Mouse (Mus musculus) cerebellum, adult 8-10 months (tissue): ENCODE measurements around the gene Bsdc1.
A peak's percentile ranks its signal among the peaks of the same experiment; 100 is the strongest.

Experiments used
- DNase-seq: peaks from one replicate; pipeline ENCODE4 v3.0.0; 2022

Gene Bsdc1

DNA sequence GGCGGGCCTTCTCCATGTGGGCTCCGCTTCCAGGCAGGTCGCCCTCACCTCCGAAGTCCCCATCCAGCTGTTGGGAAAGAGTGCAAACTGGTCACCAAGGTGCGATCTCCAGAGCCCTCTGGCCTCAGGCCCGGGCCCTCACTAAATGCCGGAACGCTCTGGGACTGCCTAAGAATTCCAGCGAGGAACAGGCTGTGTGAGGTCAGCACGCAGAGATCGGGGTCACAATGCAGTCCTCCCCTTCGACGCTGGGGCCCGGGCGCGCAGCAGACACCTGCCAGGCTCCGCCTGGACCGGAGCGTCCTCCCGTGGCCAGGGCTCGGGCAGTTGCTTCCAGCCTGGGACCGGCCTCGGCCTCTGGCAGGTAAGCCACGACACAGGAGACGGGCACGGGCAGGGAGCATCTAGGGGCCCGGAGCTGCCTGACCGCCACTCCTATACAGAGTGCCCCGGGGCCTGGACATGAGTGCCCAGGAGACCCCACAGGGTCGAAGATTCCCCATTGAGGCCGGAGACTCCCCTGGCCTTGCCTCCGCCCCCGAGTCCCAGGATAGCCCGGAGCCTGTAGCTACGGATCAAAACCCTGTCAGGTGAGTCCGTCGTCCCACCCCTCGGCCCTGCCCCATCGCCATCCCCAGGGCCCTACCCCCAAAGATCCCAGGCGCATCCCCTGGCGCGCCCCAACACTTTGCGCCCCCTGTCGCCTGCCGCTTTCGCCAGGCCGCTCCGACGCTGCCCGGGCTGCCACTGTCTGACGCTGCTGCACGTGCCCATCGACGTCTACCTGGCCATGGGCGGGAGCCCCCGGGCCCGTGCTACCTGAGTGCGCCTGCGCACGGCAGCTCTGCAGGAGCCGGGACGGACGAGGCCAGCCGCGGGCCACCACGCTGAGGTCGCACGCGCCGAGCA is 29.8 kb downstream of the Bsdc1 start, which contains the start of the genes Tssk3 and Fam229a:
Gene Tssk3 (minus strand): TSS at position 51 of the 909 bp plus-strand sequence.
Gene Fam229a (plus strand): TSS at position 219 of the 909 bp plus-strand sequence.
- DNase-seq: peak; percentile 49

DNA sequence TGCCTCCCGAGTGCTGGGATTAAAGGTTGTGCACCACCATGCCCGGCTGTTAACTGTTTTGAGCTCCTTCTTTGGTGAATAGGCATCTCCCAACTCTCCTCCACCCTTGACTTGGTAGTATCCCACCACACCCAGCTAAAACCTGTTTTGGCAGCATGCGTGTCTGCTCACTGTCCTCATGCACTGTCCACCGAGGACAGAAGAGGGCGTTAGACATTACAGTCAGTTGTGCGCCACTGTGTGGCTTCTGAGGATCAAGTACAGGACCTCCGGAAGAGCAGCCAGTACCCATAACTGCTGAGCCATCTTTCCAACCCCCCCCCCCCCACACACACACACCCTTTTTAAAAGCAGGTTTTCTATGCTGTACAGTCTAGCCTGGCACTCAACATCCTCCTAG is 33.3 kb downstream of the Bsdc1 start:
- no peak for DNase-seq

DNA sequence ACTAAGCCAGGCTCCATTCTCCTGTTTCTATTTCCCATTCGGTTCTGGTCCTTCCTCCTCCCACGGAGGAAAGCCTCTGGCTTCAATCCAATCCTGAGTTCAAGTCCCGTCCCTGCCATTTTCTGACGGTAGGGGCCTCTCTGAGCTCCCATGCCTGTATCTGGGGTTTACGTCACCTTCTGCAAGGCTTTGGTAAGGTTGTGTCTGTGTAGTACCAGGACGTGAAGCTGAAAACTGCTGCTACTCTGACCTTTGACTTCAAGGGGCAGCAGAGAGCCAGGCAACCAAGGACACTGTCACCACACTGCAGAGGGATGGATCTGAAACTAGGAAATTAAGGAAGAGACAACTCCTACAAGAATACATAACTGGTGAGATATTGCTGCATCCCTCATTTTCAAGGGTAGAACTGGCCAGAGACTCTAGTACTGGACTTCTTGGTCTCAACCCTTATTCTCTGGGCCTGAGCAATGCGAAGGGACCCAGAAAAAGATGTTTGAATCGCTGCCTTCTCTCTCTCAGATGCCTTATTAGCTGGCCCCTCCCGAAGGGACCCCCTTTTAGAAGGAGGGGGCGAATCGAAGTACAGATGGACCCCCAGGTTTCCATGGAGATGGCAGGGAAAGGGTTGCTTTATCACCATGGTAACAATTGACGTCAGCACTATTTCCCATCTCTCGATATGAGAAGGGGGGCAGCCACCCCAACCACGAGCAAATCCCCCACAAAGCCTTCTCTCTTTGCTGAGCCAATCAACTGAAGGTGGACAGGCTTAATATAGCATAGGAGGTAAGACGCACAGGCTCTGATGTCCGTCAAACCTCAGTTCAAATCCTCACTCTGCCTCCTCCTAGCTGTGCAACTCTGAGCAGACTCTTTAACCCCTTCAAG is 34.5 kb downstream of the Bsdc1 start:
- DNase-seq: no peak

DNA sequence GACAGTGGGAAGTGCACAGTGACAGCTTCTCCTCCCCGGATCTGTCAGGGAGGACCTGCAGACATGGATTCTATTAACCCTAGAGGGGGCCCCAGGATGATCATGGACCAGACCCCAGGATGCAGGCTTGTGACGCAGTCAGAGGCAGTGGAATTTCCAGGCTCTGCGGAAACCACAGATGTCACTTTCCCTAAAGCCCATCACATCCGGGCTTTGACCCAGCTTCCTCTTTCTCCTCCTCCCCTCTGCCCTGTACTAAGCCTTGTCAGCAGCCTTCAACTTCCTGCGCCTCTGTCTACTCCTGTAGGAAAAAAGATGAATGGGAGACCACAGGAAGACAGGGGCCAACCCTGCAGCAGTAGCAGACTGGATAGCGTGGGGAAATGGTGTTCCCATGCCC is 35.2 kb downstream of the Bsdc1 start:
- DNase-seq: no peak

DNA sequence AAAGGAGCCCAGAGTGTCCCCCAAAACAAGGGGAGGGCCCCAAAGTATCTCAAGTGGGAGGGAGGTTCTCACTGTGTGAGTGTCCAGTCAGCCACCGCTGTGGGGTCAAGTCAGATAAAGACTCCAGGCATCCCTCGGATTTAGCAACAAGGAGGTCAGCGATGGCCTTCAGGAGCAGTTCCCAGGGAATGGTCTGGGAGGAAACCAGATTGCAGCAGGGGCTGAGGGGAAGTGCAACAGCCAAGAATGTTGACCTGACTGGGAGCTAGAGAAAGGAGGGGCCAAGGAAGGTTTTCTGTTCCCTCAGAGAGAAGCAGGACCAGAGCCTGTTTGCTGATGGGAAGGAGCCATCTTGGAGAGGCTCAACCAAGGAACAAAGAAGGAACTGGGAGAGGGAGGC is 37.6 kb downstream of the Bsdc1 start:
- no peak for DNase-seq

DNA sequence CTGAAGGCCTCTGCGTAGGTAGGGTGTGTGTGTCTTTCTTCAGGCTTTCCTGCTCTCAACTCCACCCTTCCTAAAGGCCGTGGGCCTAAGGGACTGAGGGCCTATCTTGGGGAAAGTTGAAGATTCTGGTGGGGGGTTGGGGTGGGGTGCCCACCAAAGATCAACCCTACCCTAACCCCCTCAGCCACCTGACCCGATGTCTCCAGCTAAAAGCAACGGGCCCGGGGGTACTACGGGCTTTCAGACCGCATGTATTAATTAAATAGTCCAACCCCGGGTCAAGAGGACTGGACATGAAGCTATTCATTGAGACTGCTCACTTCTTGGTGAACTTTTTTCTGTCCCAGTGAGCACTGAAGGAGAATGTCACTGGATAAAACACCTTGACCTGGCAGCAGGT is 38.6 kb downstream of the Bsdc1 start:
- no peak for DNase-seq

DNA sequence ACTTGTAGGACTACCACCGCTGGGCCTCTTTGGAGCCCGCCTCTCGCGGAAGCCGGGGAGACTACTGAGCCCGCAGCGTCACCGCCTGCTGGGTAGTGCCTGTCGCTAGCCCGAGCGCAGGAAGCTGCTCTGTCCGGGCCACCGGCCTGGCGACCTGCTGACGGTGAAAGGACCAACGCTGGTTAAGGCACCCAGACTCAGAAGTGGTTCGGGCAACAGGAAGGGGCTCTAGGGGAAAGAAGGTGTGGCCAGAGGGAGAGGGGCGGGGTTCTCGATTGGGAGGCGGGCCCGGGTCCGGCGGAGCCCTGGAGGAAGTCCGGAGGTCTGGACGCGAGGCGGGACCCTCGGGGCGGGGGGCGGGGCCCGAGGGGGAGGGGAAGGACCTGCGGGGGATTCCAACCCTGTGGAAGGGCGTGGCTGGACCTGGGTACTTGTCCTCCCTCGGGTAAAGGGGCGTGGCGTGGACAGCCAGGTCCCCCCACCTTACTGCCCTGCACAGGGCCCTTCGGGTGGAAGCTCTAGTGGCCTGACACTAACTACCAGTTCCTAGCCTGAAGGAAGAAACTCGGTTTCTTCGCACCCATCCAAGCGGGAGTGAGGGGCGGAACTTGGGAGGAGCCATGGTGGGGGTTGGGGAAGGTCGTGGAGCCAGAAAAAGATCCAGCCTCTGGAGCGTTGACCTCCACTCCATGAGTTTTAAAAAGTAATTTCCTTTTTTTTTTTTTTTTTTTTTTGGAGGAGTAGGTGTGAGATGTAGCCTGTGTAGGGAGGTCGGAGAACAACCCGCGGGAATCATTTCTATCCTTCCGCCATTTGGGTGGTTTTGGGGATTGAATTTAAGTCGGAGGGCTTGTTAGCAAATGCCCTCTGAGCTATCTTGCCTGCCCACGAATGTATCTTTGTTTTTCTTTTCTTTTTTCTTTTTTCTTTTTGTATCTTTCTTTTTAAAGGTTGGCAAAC is 39.5 kb downstream of the Bsdc1 start:
- peak; percentile 40 for DNase-seq

DNA sequence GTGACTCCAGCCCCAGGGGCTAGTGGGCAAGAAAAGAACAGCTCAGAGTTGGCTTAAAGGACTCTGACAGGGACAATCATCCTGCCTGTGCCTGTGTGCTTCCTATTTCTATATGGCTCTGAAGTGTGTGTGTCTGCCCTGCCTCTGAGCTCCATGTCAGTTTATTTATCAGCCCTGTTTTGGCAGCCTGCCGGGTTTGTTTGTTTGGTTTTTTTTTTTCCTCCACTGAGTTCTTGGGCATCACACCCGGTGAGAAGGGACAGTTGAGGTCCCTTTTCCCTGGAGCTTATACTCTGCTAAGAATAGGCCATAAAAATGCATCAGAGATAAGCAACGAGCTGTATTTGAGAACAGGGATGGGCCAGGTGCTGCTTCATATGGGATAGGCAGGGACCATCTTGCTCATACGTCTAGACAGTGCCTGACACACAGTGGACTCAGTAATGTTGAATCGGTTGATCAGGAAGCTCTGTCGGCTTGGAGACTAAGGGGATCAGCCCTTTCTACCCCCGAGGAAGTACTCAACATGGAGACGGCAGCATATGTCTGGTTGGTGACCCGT is 41.0 kb downstream of the Bsdc1 start:
- DNase-seq: no peak

DNA sequence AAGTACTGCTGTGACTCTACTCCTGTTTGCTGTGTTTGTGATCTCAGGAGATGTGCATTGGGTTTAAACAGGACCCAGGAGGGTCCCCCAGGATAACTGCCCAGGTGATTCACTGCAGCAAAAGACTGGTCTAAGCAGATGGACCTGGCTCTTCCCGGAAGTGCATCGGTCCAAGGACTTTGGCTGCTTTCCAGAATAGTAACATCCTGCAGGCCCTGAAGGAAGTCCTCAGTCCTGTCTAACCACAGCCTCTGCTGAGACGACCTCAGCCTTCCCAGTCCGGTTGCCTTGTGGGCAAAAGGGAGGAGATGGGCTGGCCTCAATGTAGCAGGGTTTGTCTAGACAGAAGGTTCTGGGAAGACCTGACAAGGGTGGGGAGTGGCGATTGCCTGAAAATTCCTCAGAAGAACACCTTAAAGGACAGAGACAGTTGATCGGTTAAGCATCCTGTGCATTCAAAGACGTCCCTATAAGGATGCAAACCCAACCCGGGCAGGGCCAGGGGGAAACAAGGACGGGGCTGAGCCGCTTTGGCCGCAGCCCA is 41.6 kb downstream of the Bsdc1 start:
- no peak for DNase-seq

DNA sequence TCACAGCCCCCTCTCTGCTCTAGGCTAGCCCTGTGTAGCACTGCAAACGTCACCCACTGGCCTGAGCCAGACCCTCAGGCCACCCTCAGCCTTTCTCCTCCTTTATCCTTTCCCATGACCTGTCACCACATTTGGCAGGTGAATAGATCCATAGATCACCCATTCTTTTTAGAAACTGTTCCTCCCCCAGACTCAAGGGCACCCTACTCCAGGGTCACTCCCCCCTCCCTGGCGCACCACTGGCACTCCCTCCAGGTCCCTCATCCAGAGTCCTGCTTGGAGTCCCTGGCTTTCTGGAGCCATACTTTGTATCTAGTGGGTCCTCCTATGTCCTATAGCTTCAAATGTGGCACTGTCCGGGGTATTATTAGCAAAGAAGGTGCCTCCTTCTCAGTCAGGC is 44.1 kb downstream of the Bsdc1 start:
- DNase-seq: no peak

DNA sequence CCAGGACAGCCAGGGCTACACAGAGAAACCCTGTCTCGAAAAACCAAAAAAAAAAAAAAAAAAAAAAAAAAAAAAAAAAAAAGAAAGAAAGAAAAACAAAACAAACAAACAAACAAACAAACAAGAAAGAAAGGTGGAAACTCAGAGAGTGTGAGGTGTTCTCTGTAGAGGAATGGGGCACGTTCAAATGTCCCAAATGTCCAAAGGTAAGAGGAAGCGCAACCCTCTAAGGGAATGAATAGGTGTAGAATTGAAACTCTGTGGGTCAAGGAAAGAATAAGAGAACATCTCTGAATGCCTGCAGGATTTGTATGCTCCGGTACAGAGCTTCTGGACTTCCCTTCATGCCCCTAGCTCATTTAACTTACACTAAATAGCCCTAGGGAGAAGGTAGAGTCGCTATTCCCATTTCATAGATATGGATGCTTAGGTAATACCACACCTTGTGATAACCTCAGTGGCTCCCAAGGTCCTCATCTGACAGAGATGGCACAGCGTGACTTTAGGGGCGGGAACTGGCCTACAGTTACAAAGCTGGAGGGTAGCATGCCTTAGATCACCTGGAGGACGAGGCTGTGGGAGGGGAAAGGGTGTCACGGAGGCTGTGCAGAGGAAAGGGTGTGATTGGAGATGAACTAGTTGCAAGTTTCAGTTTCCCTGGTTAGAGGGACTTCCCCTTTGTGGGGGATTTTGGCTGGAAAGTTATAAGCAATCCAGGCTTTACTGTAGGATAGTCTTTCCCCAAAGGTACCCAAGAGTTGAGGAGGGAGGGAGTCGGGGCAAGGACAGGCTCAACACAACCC is 46.3 kb downstream of the Bsdc1 start:
- DNase-seq: no peak

DNA sequence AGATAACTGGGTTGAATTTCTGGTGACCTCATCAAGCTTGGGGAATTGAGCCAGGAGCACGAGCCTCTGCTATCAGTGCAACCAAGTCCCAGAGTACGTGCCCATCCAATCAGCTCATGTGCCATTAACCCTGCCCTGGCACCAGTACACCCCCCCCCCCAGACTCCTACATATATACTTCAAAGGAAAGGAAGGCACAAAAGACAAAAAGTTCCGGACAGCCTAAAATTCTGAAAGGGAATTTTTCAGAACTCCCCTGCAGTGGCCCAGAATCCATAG is 46.8 kb downstream of the Bsdc1 start:
- DNase-seq: no peak

DNA sequence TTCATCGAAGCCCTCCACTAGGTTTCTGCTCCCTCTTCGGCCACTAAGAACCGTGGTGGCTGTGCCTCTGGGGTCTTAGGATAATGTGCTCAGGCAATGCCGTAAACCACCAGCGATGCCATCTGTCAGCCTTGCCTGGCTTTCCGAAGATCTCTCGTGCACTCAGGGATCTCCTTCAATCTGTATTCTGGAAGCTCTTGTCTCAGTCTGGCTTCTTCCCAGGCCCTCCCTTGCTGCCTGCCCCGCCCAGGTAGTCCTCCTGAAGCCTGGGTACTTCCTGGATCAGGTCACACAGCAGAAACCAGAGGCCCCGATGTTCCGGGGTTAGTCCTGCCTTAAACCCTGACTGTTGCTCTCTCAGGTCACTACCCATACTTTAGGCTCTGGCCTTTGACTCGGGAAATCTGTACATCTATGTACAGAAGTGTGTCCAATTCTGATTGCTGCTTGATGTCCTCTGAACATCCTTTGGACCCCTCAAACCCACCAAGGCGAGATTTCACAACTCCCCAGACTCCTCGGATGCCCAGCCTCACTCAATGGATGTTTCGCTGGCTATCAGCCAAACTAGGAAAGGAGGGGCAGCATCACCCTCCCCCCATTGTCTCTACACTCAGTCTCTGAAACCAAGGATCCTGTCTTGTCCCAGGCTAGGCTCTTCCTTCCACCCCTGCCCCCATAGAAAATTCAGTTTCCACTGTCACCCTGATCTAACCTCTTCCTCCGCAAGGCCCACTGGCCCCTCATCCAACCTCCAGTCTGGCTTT is 47.6 kb downstream of the Bsdc1 start:
- no peak for DNase-seq

DNA sequence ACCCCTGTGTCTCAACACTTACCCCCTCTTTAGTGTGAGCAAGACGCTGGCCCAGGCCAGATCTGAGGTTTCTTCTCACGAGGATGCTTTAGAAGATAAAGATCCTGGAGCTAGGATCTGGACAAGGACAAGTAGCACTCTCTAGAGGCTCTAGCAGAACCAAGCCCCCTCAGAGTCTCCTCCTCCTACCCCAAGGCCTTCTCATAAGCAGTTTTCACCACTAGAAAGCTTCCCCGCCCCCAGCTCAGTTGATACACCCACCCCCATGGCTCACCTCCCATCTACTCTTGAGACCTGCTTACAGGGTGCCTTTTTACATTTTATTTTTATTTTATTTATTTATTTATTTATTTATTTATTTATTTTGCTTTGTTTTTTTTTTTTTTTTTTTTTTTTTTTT is 48.3 kb downstream of the Bsdc1 start:
- no peak for DNase-seq

DNA sequence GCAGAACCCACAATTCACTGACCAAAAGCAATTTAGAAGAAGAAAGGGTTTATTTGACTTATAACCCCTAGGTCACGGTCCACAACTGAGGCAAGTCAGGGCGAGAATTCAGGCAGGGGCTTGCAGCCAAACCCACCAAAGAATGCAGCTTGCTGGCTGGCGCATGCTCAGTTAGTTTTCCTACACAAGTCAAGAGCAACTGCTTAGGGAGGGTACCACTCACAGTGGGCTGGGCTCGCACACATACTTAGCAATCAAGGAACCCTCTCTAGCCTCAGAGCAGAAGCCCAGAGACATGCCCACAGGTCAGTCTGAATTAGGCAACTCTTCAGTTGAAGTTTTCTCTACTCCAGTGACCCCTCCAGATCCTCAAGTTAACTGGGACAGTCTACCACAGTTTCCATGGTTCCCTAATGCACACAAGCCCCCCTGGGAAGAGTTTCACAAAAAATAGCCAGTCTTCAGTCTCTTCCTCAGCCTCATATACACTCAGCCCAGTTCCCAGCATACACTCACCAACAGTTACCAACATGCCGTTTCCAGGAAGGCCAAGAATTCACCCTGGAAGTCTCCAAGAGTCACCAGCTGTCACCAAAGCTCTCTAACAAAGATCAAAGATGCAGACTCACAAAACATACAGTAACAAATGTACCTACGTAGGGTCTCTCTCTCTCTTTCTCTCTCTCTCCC is 49.5 kb downstream of the Bsdc1 start:
- DNase-seq: no peak

DNA sequence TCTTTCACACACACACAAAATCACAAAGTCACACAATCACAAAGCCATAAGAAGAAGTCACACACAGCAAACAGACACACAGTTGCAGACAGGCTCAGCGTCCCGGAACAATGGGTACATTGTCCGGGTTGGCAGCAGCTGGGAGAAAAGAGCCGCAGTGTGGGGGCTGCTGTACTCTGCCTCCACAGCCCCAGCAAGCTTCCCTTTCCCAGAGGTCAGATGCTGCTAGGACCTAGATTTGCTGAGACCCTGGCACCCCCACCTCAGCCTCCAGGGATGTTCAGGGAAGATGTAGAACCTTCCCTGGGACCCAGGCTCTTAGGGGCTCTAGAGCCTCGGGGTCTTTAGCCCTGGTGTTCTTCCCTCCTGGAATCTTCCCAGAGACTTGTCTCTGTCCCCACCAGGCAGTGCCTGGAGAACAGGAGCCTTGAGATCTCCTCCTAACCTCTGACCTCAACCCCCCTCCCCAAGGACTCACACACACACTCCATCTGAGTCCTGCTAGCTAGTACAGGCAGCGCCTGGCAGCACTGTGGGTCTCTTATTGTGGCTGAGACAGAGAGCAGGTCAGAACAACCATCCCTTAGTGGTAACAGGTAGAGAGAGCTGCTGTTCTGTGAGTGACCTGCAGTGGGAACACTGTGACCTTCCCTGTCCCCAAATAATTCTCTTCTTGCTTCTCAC is 50.2 kb downstream of the Bsdc1 start:
- no peak for DNase-seq

DNA sequence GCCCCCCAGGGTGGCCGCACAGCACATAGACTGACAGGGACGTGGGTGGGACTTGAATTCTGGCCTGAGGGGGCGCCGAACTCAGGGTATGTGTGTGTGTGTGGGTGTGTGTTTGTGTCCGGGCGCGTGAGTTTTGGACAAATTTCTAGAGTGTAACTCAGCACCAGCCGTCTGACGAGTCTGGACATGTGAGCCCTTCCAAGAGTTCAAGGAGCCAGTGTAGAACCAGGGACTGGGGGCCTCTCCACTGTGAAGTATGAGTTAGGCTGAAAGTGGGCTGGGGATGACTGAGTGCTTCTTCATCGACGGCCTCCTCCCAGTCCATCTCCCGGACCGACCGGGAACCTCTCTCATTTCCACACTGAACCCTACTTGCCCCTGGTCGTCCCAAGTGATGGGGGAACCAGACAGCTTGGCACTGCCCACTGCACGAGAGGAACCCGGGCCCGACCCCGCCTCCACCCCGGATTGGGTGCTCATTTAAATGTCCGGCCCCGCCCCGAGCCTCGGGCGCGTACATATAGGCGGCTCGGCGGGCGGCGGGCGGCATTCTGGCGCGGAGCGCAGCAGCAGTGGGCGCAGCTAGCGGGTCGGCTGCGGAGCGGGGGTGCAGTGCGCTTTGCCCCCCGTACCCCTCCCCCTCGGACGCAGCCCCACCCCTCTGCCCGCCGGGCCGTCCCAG is 51.8 kb downstream of the Bsdc1 start, which contains the start of gene Marcksl1:
Gene Marcksl1 (plus strand): TSS at position 496 of the 682 bp plus-strand sequence.
- DNase-seq: no peak

DNA sequence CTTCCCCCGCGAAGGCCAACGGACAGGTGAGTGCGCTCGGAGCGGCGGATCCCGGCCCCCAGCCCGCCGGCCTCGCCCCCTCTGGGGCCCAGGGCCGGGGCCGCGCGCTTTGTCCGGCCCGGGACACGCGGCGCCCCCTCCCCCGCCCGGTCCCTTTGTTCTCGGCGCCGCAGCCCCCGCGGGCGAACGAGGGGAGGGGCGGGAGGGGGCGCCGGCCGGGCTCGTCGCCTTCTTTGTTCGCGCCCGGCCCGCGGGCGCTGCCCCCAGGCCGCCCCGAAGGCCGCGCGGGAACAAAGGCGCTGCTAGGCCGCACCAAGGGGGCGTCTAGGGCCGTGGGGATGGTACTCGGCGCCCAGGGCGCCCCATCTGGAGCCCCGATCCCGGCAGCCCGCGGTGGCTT is 52.5 kb downstream of the Bsdc1 start:
- DNase-seq: no peak
